Mouse (Mus musculus): ENCODE results near the gene Ncoa3. TPM values are rescaled to one million over a fixed set of nuclear protein-coding genes. Genes with fewer than 3 reads are reported as not detected.

Gene Ncoa3
- polyA plus RNA-seq, 1 experiment from 2014 or later = 17.4 TPM

GRCm38 (mm10) chr2:166121681-166122355 lies 129.4 kb downstream of the Ncoa3 start:
- no peaks in the 10 kb centered on the region for H3K9me3 ChIP-seq (replicated peaks)
- peaks cover 50% of the 10 kb centered on the region for H3K4me1 ChIP-seq (replicated peaks)
- H3K4me2 ChIP-seq = no peak overlapping the region
- H3K36me3 ChIP-seq = peaks cover 29% of the 10 kb centered on the region
- no peak overlapping the region for H3K4me3 ChIP-seq
- H3K27ac ChIP-seq (ENCODE audit: poor library complexity, severe bottlenecking) = no peak overlapping the region
- H3K9ac ChIP-seq = no peak overlapping the region
- WGBS = 81% methylated on average over 14 of the region's 14 CpGs
- H3K27me3 ChIP-seq (replicated peaks) = no peaks in the 10 kb centered on the region
- no peak for ATAC-seq (ENCODE audit: insufficient number of reproducible peaks, low FRiP score)

- Histone ChIP-seq H3K9me3 (replicated peaks) (no peaks in the 10 kb centered on the region), H3K27ac (ENCODE audit: poor library complexity, severe bottlenecking) (no peak overlapping the region), H3K36me3 (peaks cover 33% of the 10 kb centered on the region), H3K4me1 (replicated peaks) (peaks cover 50% of the 10 kb centered on the region), H3K9ac (no peak overlapping the region), H3K4me2 (no peak overlapping the region), H3K27me3 (replicated peaks) (no peaks in the 10 kb centered on the region), H3K4me3 (no peak overlapping the region)
- 18% methylated on average over 6 of the region's 6 CpGs for WGBS
- ATAC-seq (ENCODE audit: insufficient number of reproducible peaks, low FRiP score) = 0 out of 2 replicates have a peak, but pooled peaks have one; percentile 10
These were observed 130.3 kb downstream of the Ncoa3 start for GRCm38 (mm10) chr2:166122781-166123180.

Other genes with a start within 250 kb of the Ncoa3 start
- 44.7 and 48.0 TPM in 2 replicates for gene Zmynd8, start 93.6 kb upstream of the Ncoa3 start, polyA plus RNA-seq (2016; fragmentation: Nextera tagmentation; extraction: Ambion mirVana)
- 136 and 137 TPM in 2 replicates for gene Sulf2, start 163.0 kb downstream of the Ncoa3 start, polyA plus RNA-seq (2016; fragmentation: Nextera tagmentation; extraction: Ambion mirVana)